Mouse (Mus musculus): ENCODE results near the gene Evi2b. TPM values are rescaled to one million over a fixed set of nuclear protein-coding genes. Genes with fewer than 3 reads are reported as not detected.

Evi2b gene
- polyA plus RNA-seq, 1 experiment from 2014 or later: 1.6 TPM

GRCm38 (mm10) chr11:79531485-79531884, 7.9 kb upstream of the Evi2b start:
- no peak overlapping the region for H3K9ac ChIP-seq
- H3K27ac ChIP-seq: no peak overlapping the region
- H3K4me3 ChIP-seq: no peak overlapping the region
- no peak overlapping the region for H3K4me2 ChIP-seq
- 94% methylated on average over 4 of the region's 4 CpGs for WGBS
- H3K9me3 ChIP-seq: no peaks in the 10 kb centered on the region
- H3K4me1 ChIP-seq: peaks cover 10% of the 10 kb centered on the region
- no peaks in the 10 kb centered on the region for H3K36me3 ChIP-seq
- no peak for ATAC-seq (ENCODE audit: insufficient number of reproducible peaks, low FRiP score, low TSS enrichment, low read depth)
- no peaks in the 10 kb centered on the region for H3K27me3 ChIP-seq

DNA sequence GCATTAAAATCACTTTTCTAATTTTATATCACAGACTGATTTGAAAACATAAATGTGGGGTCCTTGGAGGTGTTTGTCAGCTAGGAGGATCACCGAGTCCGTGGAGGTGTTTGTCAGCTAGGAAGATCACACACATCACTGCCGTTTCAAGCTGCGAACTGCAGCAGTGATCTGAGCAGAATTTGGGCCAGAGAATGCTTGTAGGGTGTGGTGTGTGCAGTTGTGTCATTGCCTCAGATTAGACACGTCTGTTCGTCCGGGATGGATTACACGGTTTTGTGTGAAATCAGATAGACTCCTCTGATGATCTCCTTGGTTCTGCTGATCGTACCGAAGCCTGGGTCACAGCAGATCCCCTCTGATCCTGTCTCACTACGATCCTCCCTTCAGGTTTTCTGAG, 7.2 kb upstream of the Evi2b start:
- no peak overlapping the region for H3K9ac ChIP-seq
- no peak overlapping the region for H3K4me2 ChIP-seq
- no peak overlapping the region for H3K27ac ChIP-seq
- no peak overlapping the region for H3K4me3 ChIP-seq
- no peak for ATAC-seq (ENCODE audit: insufficient number of reproducible peaks, low FRiP score, low TSS enrichment, low read depth)
- no peaks in the 10 kb centered on the region for H3K9me3 ChIP-seq
- no peaks in the 10 kb centered on the region for H3K36me3 ChIP-seq
- peaks cover 10% of the 10 kb centered on the region for H3K4me1 ChIP-seq
- no peaks in the 10 kb centered on the region for H3K27me3 ChIP-seq
- 87% methylated on average over 11 of the region's 11 CpGs for WGBS

DNA sequence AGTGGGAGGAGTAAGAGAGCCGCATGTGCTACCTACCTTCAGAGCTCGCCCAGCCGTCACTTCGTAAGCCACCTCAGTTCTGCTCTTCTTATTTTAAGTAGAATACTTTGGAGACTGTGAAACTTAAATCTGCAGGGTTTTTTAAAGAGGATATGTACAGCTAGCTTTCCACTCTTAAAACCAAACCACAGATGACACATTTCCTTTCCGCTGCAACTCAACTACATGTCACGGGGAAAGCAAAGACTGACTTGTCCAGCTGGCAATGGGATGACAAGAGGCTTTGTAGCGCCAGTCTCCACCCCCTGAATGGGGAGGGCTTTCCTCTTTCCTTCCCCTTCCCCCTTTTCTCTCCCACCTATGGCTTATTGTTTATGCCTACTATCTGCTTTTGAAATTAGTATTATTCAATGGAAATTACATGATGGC, 6.8 kb upstream of the Evi2b start, which contains the start of the genes Evi2 and Evi2a:
Gene Evi2, minus strand, starts transcription at position 257 of the 429 bp plus-strand sequence.
Gene Evi2a, minus strand, starts transcription at position 277 of the 429 bp plus-strand sequence.
- no peak within 1 kb of the TSS for H3K4me2 ChIP-seq

DNA sequence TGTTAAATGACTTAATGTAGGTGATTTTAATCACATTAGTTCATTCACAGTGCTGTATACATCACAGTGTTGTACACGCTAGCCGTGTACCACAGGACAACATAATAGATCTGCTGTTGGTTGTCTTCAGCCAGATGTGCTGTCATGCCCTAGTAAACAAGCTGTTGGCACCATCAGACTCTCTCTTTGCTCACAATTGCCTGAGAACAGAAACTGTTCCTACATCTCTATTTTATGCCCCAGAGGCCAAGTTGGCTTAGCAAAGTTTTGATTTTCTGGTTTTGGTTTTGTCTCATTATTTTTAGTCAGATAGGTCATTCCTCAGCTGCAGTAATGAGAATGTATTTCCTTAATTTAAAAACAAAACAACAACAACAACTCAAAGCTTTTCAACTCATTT, 6.2 kb upstream of the Evi2b start:
- Histone ChIP-seq H3K4me2 (no peak overlapping the region), H3K4me3 (no peak overlapping the region), H3K27ac (no peak overlapping the region), H3K9ac (no peak overlapping the region), H3K4me1 (peaks cover 8% of the 10 kb centered on the region), H3K27me3 (no peaks in the 10 kb centered on the region), H3K9me3 (no peaks in the 10 kb centered on the region), H3K36me3 (no peaks in the 10 kb centered on the region)
- 82% methylated on average over 2 of the region's 2 CpGs for WGBS
- no peak for ATAC-seq (ENCODE audit: insufficient number of reproducible peaks, low FRiP score, low TSS enrichment, low read depth)

More for the DNA sequence above, 6.8 kb upstream of the Evi2b start, which contains the start of the genes Evi2 and Evi2a:
- Histone ChIP-seq H3K36me3 (no peaks in the 10 kb centered on the region), H3K4me3 (no peak within 1 kb of the TSS), H3K9me3 (no peaks in the 10 kb centered on the region), H3K9ac (no peak within 1 kb of the TSS), H3K27ac (no peak within 1 kb of the TSS), H3K27me3 (no peaks in the 10 kb centered on the region), H3K4me1 (peaks cover 10% of the 10 kb centered on the region)
- ATAC-seq (ENCODE audit: insufficient number of reproducible peaks, low FRiP score, low TSS enrichment, low read depth): no peak
- WGBS: 81% methylated on average over 7 of the region's 7 CpGs

GRCm38 (mm10) chr11:79529226-79529625, 5.7 kb upstream of the Evi2b start:
- 95% methylated on average over 6 of the region's 6 CpGs for WGBS
- no peak overlapping the region for H3K27ac ChIP-seq

GRCm38 (mm10) chr11:79528601-79529000, 5.0 kb upstream of the Evi2b start:
- Histone ChIP-seq H3K4me3 (no peak overlapping the region), H3K4me2 (no peak overlapping the region), H3K4me1 (no peaks in the 10 kb centered on the region), H3K9me3 (no peaks in the 10 kb centered on the region), H3K36me3 (no peaks in the 10 kb centered on the region), H3K9ac (no peak overlapping the region), H3K27ac (no peak overlapping the region), H3K27me3 (no peaks in the 10 kb centered on the region)
- no peak for ATAC-seq (ENCODE audit: insufficient number of reproducible peaks, low FRiP score, low TSS enrichment, low read depth)
- 90% methylated on average over 3 of the region's 3 CpGs for WGBS

More at GRCm38 (mm10) chr11:79529226-79529625, 5.7 kb upstream of the Evi2b start:
- H3K4me3 ChIP-seq: no peak overlapping the region
- no peak for ATAC-seq (ENCODE audit: insufficient number of reproducible peaks, low FRiP score, low TSS enrichment, low read depth)
- H3K9ac ChIP-seq: no peak overlapping the region
- H3K36me3 ChIP-seq: no peaks in the 10 kb centered on the region
- H3K27me3 ChIP-seq: no peaks in the 10 kb centered on the region
- peaks cover 4% of the 10 kb centered on the region for H3K4me1 ChIP-seq
- no peaks in the 10 kb centered on the region for H3K9me3 ChIP-seq
- H3K4me2 ChIP-seq: no peak overlapping the region

DNA sequence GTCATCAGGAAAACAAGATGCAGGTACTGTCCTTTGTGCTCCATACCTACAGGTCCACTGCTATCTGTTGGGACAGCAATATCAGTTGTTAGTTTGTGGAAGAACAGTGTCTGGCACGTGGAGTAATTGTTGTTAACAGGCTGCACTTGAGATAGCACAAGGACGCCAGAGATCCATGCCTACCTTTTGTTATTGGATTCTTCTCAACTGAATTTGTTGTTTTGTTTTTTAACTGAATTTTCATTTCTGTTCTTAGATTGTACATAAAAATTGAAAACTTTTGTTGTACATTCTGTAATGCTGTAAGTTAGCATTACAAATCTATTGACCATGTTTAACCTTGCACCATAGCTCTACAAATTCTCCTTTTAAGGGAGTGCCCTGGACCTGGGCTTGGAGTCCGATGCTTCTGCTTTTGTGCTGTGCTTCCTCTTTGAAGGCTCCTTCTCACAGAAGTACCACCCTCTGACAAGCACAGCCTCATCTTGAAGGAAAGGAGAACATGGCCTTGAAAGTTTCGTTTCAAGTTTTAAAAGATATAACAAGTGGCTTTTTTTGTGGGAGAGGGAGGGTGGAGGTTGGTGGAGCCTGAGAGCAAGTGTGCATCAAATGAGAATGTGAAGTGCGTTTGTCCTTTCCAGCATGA, 4.3 kb upstream of the Evi2b start:
- H3K27me3 ChIP-seq: no peaks in the 10 kb centered on the region
- H3K27ac ChIP-seq: no peak overlapping the region
- no peak overlapping the region for H3K4me2 ChIP-seq
- no peaks in the 10 kb centered on the region for H3K36me3 ChIP-seq
- 90% methylated on average over 5 of the region's 5 CpGs for WGBS
- H3K9me3 ChIP-seq: no peaks in the 10 kb centered on the region
- no peak overlapping the region for H3K4me3 ChIP-seq
- no peaks in the 10 kb centered on the region for H3K4me1 ChIP-seq
- ATAC-seq (ENCODE audit: insufficient number of reproducible peaks, low FRiP score, low TSS enrichment, low read depth): no peak
- H3K9ac ChIP-seq: no peak overlapping the region

DNA sequence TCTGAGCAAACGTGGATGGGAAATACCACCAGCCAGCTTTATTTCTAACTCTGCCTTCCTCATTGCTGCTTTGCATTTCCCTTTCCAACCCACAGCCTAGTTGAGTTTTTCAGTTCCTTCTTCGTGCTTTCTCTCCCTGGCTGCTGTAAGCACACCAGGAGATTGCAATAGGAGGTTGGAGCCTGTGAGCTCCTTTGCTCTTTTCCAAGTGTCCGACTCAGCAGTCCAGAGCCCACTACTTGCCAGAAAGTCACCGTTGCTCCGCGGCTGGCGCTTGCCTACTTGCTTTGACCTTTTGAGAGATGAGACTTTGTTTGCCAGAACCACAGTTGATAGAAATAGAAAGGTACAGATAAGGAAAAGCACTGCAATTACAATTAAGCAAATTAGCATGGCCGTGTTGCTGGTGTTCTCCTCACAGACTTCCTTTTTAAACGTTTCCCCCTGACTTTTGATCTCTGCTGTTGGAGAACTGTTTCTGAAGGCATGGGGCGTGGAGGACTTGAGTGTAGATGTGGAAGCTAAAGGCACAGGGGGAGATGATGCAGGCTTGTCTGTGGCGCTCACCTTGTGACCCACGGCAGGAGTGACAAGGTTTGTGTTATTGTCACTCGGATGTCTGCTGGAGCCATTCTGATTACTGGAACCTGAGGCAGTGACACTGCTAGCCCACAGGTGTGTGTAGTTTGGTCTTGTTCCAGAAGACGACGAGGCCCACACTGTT, 3.6 kb upstream of the Evi2b start:
- Histone ChIP-seq H3K4me3 (no peak overlapping the region), H3K4me1 (no peaks in the 10 kb centered on the region), H3K4me2 (no peak overlapping the region), H3K27me3 (no peaks in the 10 kb centered on the region), H3K9me3 (no peaks in the 10 kb centered on the region), H3K36me3 (no peaks in the 10 kb centered on the region), H3K9ac (no peak overlapping the region), H3K27ac (no peak overlapping the region)
- no peak for ATAC-seq (ENCODE audit: insufficient number of reproducible peaks, low FRiP score, low TSS enrichment, low read depth)
- WGBS: 78% methylated on average over 15 of the region's 15 CpGs

DNA sequence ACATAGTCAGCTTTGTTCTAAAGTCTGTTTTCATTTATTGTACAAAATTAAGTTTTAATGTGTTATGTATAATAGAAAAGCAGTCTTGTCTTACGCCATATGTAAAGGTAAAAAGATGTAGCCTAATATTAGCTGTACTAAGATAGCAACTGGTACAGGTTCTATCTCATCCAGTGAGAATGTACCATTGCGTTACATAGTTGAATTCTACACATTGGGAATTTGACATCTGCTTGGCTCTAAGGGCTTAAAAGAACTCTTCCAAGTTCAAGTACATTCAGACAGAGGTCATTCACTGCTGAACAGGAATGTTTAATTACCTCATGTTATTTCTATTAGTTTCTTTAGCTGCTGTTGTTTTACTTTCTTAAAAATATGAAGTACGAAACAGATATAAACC, 3.0 kb upstream of the Evi2b start:
- no peak overlapping the region for H3K27ac ChIP-seq
- 88% methylated on average over 3 of the region's 3 CpGs for WGBS
- H3K4me2 ChIP-seq: no peak overlapping the region
- H3K27me3 ChIP-seq: no peaks in the 10 kb centered on the region
- H3K9ac ChIP-seq: no peak overlapping the region
- ATAC-seq (ENCODE audit: insufficient number of reproducible peaks, low FRiP score, low TSS enrichment, low read depth): no peak
- no peaks in the 10 kb centered on the region for H3K9me3 ChIP-seq
- no peak overlapping the region for H3K4me3 ChIP-seq
- H3K4me1 ChIP-seq: no peaks in the 10 kb centered on the region
- H3K36me3 ChIP-seq: no peaks in the 10 kb centered on the region

- no peak for ATAC-seq (ENCODE audit: insufficient number of reproducible peaks, low FRiP score, low TSS enrichment, low read depth)
- Histone ChIP-seq H3K4me2 (no peak overlapping the region), H3K27ac (no peak overlapping the region), H3K36me3 (no peaks in the 10 kb centered on the region), H3K9ac (no peak overlapping the region), H3K27me3 (no peaks in the 10 kb centered on the region), H3K4me3 (no peak overlapping the region), H3K9me3 (no peaks in the 10 kb centered on the region), H3K4me1 (no peaks in the 10 kb centered on the region)
- 91% methylated on average over 1 of the region's 1 CpGs for WGBS
Measured at GRCm38 (mm10) chr11:79524310-79524575, 681 bp upstream of the Evi2b start.

DNA sequence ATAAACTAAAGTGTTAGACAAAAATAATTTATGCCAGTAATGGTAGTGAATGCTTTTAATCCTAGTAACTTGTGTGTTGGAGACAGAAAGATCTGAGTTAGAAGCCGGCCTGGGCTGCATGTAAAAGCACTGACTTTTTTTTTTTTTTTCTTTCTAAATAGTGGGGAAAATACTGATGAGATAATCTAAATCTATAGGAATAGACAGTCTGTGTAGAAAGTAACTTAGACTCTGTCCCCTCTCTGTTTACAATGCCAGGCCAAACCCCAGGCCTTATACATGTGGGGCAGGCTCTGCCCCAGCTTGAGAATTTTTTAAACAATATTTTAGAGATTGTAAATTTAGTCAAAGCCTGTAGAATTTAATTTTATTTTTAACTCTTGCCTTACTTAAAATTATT, 618 bp downstream of the Evi2b start:
- H3K27ac ChIP-seq: no peak overlapping the region
- H3K4me2 ChIP-seq: no peak overlapping the region
- no peaks in the 10 kb centered on the region for H3K36me3 ChIP-seq
- H3K4me3 ChIP-seq: no peak overlapping the region
- no peaks in the 10 kb centered on the region for H3K27me3 ChIP-seq
- no peak for ATAC-seq (ENCODE audit: insufficient number of reproducible peaks, low FRiP score, low TSS enrichment, low read depth)
- H3K9ac ChIP-seq: no peak overlapping the region
- no peaks in the 10 kb centered on the region for H3K9me3 ChIP-seq
- no peaks in the 10 kb centered on the region for H3K4me1 ChIP-seq
- WGBS: 82% methylated on average over 1 of the region's 1 CpGs

DNA sequence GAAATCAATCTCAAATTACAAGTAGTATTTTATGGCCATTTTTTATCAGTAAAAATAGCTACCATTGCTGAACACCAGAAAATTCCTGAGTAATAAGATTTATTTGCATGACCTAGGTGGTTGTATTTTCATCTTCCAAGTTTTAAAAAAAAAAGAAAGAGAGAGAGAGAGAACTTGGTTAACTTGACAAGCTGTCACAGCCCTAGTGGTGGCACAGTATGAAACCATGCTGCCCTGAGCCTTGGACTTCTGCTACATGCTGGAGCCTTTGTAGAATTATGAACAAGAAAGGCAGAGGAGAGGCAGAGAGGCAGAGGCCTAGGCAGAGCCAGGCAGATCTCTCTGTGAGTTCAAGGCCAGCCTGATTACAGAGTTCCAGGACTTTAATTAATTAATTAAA, 1.6 kb downstream of the Evi2b start:
- no peaks in the 10 kb centered on the region for H3K27me3 ChIP-seq

More for the DNA sequence above, 1.6 kb downstream of the Evi2b start:
- Histone ChIP-seq H3K27ac (no peak overlapping the region), H3K4me2 (no peak overlapping the region), H3K9me3 (no peaks in the 10 kb centered on the region), H3K4me1 (no peaks in the 10 kb centered on the region), H3K36me3 (no peaks in the 10 kb centered on the region), H3K4me3 (no peak overlapping the region), H3K9ac (no peak overlapping the region)
- ATAC-seq (ENCODE audit: insufficient number of reproducible peaks, low FRiP score, low TSS enrichment, low read depth): no peak

Data from limb, embryonic 15.5 days (tissue).